Mouse (Mus musculus) urinary bladder, postnatal 10 days (tissue): ENCODE data around the gene Spryd7.
A peak's percentile ranks its signal among the peaks of the same experiment; 100 is the strongest.
"Not testable (repeated sequence)": the region's sequence is repeated elsewhere in the genome, so short reads cannot be mapped to it uniquely, and the experiment has no call there.

Source experiments
- DNase-seq: peaks from one replicate; pipeline ENCODE4 v3.0.0; 2022; ENCODE audit warnings: low spot score

Spryd7 gene

GRCm38 (mm10) chr14:61556289-61557147 lies at the start of gene Spryd7:
TSS of gene Spryd7 (minus strand) at chr14:61556886.
- peak; percentile 93 for DNase-seq

GRCm38 (mm10) chr14:61606088-61606487 lies 49.4 kb upstream of the Spryd7 start:
- not testable (repeated sequence) for DNase-seq

GRCm38 (mm10) chr14:61604081-61604480 lies 47.4 kb upstream of the Spryd7 start:
- no peak for DNase-seq

GRCm38 (mm10) chr14:61603069-61603755 lies 46.5 kb upstream of the Spryd7 start:
- no peak for DNase-seq

- no peak for DNase-seq
Measured at GRCm38 (mm10) chr14:61601348-61601747, 44.7 kb upstream of the Spryd7 start.

GRCm38 (mm10) chr14:61599057-61599806 lies 42.5 kb upstream of the Spryd7 start:
- DNase-seq = peak; percentile 70

- DNase-seq = no peak
Measured at GRCm38 (mm10) chr14:61597968-61598367, 41.3 kb upstream of the Spryd7 start, which contains the start of gene Trim13. TSS of gene Trim13 (plus strand) at chr14:61598247.

- DNase-seq = no peak
Measured at GRCm38 (mm10) chr14:61596719-61597426, 40.2 kb upstream of the Spryd7 start.

- DNase-seq = no peak
Measured at GRCm38 (mm10) chr14:61589288-61590065, 32.8 kb upstream of the Spryd7 start.

- no peak for DNase-seq
Measured at GRCm38 (mm10) chr14:61575941-61576340, 19.3 kb upstream of the Spryd7 start.

GRCm38 (mm10) chr14:61575066-61575465 lies 18.4 kb upstream of the Spryd7 start:
- DNase-seq = no peak

- no peak for DNase-seq
Measured at GRCm38 (mm10) chr14:61572131-61572530, 15.4 kb upstream of the Spryd7 start.

- peak; percentile 54 for DNase-seq
Measured at GRCm38 (mm10) chr14:61571366-61571765, 14.7 kb upstream of the Spryd7 start.

GRCm38 (mm10) chr14:61569344-61569743 lies 12.7 kb upstream of the Spryd7 start:
- no peak for DNase-seq

- not testable (repeated sequence) for DNase-seq
Measured at GRCm38 (mm10) chr14:61566211-61566610, 9.5 kb upstream of the Spryd7 start.

GRCm38 (mm10) chr14:61559856-61560255 lies 3.2 kb upstream of the Spryd7 start:
- DNase-seq = no peak

GRCm38 (mm10) chr14:61558901-61559300 lies 2.2 kb upstream of the Spryd7 start:
- DNase-seq = no peak

GRCm38 (mm10) chr14:61555931-61556288 lies 776 bp downstream of the Spryd7 start:
- DNase-seq = no peak

GRCm38 (mm10) chr14:61548614-61549013 lies 8.1 kb downstream of the Spryd7 start:
- no peak for DNase-seq

GRCm38 (mm10) chr14:61537772-61538171 lies 18.9 kb downstream of the Spryd7 start:
- not testable (repeated sequence) for DNase-seq
